Mouse (Mus musculus) forebrain, postnatal 0 days (tissue): ENCODE results near the gene Pnmal2. TPM values are rescaled to one million over a fixed set of nuclear protein-coding genes. Genes with fewer than 3 reads are reported as not detected.

Experiments
- ATAC-seq: fragments of 200-750 bp; cut with Nextera tagmentation; 2 replicates; pipeline ENCODE4 v1.8.0; 2017; ENCODE audit warnings: mild to moderate bottlenecking, moderate library complexity
- DNase-seq: peaks from one replicate; pipeline ENCODE4 v3.0.0-alpha.2; 2015
- H3K27ac ChIP-seq: fragments of 300-500 bp; sonication (generic); 2 replicates; pipeline ENCODE4 v1.5.1; 2014; ENCODE audit warnings: low read depth, mild to moderate bottlenecking, antibody characterized with exemption, low read length, moderate library complexity, mixed read lengths
- H3K27me3 ChIP-seq: fragments of 300-500 bp; sonication (generic); 2 replicates; pipeline ENCODE4 v1.6.1; 2014; ENCODE audit warnings: mild to moderate bottlenecking, low read length, mixed read lengths; ENCODE audit not compliant: insufficient read depth
- H3K36me3 ChIP-seq: fragments of 300-500 bp; sonication (generic); 2 replicates; pipeline ENCODE4 v1.6.1; 2014; ENCODE audit warnings: mild to moderate bottlenecking, moderate library complexity; ENCODE audit not compliant: insufficient read depth
- H3K4me1 ChIP-seq: fragments of 300-500 bp; sonication (generic); 2 replicates; pipeline ENCODE4 v1.6.1; 2014; ENCODE audit warnings: antibody characterized with exemption; ENCODE audit not compliant: insufficient read depth
- H3K4me2 ChIP-seq: fragments of 300-500 bp; sonication (generic); 2 replicates; pipeline ENCODE4 v1.6.1; 2014; ENCODE audit warnings: low read depth, mild to moderate bottlenecking, moderate library complexity
- H3K4me3 ChIP-seq: fragments of 300-500 bp; sonication (generic); 2 replicates; pipeline ENCODE4 v1.5.1; 2014; ENCODE audit warnings: low read depth, low read length, mixed read lengths
- H3K9ac ChIP-seq: fragments of 300-500 bp; sonication (generic); 2 replicates; pipeline ENCODE4 v1.6.1; 2014; ENCODE audit warnings: mild to moderate bottlenecking
- H3K9me3 ChIP-seq: fragments of 300-500 bp; sonication (generic); 2 replicates; pipeline ENCODE4 v1.6.1; 2016; ENCODE audit warnings: low read length
- CTCF ChIP-seq: sonication (generic); IDR thresholded peaks from 2 replicates; pipeline ENCODE4 v1.5.1; 2016; ENCODE audit warnings: antibody characterized with exemption, control low read depth, low read depth
- WGBS: fragments of 180-500 bp; shearing (Covaris S2); extraction: QIAGEN DNeasy Blood & Tissue Kit; methylation state at CpG from one replicate; pipeline ENCODE4 v1.1.7; 2014; 5-methylcytosine and 5-hydroxymethylcytosine counted together
- polyA plus RNA-seq: library from polyadenylated mRNA; unstranded; fragments of >200 nt; fragmentation: Nextera tagmentation; extraction: Ambion mirVana; gene quantifications from 2 replicates; pipeline ENCODE4 v1.2.1, GENCODE M21; 2015
- total RNA-seq: library from RNA; depleted of rRNA; stranded (reverse); fragments of >200 nt; gene quantifications from 2 replicates; pipeline ENCODE4 v1.2.3, GENCODE M21; 2014

Gene Pnmal2
- total and polyA plus RNA-seq, 2 experiments from 2014 or later, result 133 to 134 TPM

DNA sequence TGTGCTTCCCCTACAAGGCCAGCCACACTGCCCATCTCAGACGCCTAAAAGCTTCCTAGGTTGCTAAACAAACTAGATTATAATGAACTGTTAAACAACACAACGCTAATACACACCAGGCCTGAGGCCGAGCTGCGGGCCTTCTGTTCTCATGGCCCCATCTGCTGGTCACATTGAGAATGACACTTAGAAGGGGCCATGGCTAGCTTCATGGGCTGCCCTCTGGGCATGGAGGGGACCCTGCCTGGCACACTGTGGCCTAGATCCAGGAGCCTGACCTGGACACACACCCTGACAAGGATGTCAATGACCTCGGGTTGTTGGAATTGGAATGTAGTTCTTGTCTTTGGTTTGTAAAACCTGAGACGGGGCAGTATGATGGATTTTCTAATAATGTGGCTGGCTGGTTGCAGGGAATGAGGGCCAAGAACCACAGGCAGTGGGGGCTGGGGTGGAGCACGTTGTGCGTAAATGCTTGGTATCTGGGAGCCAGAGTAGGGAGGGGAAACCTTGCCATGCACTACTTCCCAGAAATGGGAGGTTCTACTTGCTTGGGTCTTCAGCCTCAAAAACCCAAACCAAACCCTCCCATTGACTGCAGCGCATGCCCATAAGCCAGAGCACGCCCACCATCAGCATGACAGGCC, 30.6 kb upstream of the Pnmal2 start:
- peak; percentile 87 for TF ChIP-seq CTCF
- Histone ChIP-seq H3K27ac (no peak overlapping the region), H3K4me1 (no peaks in the 10 kb centered on the region), H3K4me2 (no peak overlapping the region), H3K9ac (no peak overlapping the region), H3K9me3 (no peaks in the 10 kb centered on the region), H3K36me3 (peaks cover 55% of the 10 kb centered on the region), H3K27me3 (no peaks in the 10 kb centered on the region), H3K4me3 (no peak overlapping the region)
- 37% methylated on average over 10 of the region's 10 CpGs for WGBS
- peak; percentile 84 for DNase-seq
- peak; percentile 79 for ATAC-seq

DNA sequence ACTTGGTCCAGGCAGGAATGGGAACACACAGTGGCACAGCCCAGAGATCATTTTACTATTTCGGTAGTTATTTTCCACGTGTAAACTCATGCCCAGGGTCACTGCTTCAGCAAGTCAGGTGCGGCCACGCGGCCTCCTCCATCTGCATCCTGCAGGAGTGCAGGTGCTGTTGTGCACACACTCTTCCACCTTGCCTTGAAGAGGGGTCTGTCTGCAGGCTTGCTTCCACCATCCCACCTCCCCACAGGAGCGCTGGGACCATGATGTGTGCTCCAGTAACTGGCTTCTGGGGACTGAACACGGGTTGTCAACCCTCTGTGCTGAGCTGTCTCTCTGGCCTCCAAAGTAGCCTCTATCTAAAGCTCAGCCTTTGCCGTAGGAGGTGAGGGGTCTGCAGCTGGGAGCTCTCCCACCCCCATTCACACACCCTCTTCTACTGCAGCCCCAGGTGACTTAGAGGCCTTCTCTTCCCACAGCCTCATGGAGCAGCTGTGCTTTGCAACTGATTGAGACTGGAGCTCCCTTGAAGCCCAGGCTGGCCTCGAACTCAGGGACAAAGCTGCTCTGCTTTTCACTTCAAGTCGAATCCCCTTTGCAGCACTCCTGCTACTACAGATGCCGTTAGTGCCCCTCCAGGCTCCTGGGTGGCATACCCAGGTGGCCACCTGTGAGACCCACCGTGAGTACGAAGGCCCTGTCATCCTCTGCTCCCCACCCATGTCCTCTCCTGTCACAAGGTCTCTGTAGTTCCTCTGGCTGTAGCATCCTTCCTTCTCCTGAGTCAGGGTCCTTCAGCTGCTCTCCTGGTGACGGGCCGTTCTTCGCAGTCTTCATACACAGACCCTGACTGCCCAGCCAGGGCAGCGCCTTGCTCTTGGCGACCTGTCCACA, 29.8 kb upstream of the Pnmal2 start:
- Histone ChIP-seq H3K4me3 (no peak overlapping the region), H3K27ac (no peak overlapping the region), H3K4me1 (no peaks in the 10 kb centered on the region), H3K27me3 (no peaks in the 10 kb centered on the region), H3K36me3 (peaks cover 61% of the 10 kb centered on the region), H3K9me3 (no peaks in the 10 kb centered on the region), H3K9ac (no peak overlapping the region), H3K4me2 (no peak overlapping the region)
- ATAC-seq, result no peak; the same call in 1 of the 2 replicates
- DNase-seq, result no peak
- 83% methylated on average over 18 of the region's 18 CpGs for WGBS
- no peak for TF ChIP-seq CTCF

DNA sequence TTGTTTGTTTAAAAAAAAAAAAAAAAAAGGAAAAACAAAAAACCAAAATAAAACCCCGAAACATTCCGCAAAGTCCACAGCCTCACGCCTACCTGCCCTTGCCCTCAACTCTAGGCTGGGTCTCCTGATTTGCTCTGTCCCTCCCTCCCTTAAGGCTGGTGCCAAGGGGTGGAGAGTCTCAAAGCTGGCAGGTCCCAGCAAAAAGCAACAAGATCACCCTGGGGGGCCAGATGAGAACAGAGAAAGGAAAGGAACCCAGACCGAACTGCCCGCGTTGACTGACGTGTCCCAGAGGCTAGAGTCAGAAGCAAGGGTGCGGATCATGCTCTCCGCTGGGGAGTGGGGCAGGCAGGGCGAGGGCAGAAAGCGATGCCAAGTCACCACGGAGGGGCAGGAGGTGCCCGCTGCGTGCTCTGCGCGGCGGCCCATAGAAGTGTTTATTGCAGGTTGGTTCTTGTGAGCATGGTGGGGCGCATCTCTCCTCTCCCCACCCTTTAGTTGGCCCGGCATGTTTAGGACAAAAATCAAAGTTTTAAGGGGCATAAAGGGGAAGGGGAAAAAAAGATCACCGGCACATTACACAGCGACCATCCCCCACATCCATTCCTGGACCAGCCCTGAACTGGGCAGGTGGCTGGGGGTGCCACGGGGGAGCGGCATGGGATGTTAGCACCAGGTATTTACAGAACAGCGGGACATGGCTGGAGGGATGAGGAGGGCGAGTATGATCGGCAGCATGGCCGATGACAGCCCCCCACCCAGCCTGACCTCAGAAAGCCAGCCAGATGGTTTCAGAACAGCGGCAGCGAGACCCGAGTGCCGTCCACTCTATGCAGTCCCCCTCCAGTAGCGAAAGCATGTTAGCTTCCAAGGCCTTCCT, 28.8 kb upstream of the Pnmal2 start:
- H3K9ac ChIP-seq, result no peak overlapping the region
- H3K9me3 ChIP-seq, result no peaks in the 10 kb centered on the region
- no peak overlapping the region for H3K27ac ChIP-seq
- WGBS, result 89% methylated on average over 32 of the region's 32 CpGs
- no peaks in the 10 kb centered on the region for H3K27me3 ChIP-seq
- H3K36me3 ChIP-seq, result peaks cover 65% of the 10 kb centered on the region
- no peak overlapping the region for H3K4me3 ChIP-seq
- H3K4me2 ChIP-seq, result no peak overlapping the region
- ATAC-seq (no peak), DNase-seq (no peak)
- peaks cover 10% of the 10 kb centered on the region for H3K4me1 ChIP-seq
- TF ChIP-seq CTCF, result no peak

DNA sequence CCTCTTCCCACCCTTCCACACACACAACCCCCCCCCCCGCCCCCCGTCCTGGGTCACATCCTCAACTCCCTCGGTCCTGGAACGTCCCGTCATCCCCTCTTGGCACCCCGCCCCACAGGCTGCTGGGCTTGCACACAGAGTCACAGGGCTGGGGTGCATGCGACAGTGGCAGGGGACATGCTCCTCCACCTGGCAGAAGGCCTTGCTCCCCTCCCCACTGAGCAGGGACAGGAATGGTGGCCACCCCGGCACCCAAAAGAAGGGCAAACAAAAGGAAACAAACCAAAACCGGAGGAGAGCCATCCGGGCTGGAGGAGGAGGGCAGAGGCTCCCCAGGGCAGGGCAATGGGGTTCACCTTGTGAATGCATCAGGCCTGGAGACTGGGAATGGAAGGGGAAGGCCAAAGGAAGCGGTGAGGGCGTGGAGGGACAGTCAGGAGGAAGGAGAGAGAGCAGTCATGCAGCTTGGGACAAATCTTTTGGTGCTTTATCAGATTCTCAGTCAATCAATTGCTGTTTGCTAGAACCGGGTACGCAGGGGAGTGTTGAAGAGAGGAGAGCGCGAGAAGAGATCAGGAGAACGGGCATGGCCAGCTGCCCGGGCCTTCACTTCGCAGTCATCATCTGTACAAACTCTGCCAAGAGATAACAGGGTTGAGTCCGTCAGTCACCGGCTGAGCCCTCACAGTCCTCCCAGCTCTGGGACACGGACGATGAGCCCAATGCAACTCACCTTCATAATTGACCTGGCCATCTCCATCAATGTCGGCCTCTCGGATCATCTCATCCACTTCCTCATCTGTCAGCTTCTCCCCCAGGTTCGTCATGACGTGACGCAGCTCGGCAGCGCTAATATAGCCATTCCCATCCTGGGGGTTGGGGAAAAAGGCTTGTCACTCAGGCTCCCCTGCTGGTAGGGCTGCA, 27.9 kb upstream of the Pnmal2 start:
- Histone ChIP-seq H3K9ac (no peak overlapping the region), H3K27me3 (no peaks in the 10 kb centered on the region), H3K4me3 (no peak overlapping the region), H3K36me3 (peaks cover 65% of the 10 kb centered on the region), H3K4me1 (peaks cover 16% of the 10 kb centered on the region), H3K27ac (no peak overlapping the region), H3K4me2 (no peak overlapping the region), H3K9me3 (no peaks in the 10 kb centered on the region)
- ATAC-seq (no peak), DNase-seq (no peak)
- TF ChIP-seq CTCF, result peak; percentile 10; the same call in 1 of the 2 replicates
- 81% methylated on average over 30 of the region's 30 CpGs for WGBS

DNA sequence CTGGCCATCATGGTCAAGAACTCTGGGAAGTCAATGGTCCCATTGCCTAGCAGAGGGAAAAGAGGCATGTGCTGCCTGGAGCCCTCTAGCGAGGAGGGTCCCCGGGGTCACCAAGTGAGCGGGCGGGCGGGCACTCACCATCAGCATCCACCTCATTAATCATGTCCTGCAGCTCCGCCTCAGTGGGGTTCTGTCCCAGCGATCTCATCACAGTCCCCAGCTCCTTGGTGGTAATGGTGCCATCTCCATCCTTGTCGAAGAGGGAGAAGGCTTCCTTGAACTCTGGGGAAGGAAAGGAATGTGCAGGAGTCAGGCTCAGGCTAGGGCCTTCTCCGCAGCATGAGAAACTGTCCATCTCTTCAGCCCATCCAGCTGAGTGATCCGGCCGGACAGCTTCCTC, 27.0 kb upstream of the Pnmal2 start:
- Histone ChIP-seq H3K27me3 (no peaks in the 10 kb centered on the region), H3K27ac (no peak overlapping the region), H3K9ac (no peak overlapping the region), H3K36me3 (peaks cover 65% of the 10 kb centered on the region), H3K4me2 (no peak overlapping the region), H3K4me1 (peaks cover 16% of the 10 kb centered on the region), H3K4me3 (no peak overlapping the region), H3K9me3 (no peaks in the 10 kb centered on the region)
- no peak for ATAC-seq
- TF ChIP-seq CTCF, result no peak
- 90% methylated on average over 11 of the region's 11 CpGs for WGBS
- no peak for DNase-seq

DNA sequence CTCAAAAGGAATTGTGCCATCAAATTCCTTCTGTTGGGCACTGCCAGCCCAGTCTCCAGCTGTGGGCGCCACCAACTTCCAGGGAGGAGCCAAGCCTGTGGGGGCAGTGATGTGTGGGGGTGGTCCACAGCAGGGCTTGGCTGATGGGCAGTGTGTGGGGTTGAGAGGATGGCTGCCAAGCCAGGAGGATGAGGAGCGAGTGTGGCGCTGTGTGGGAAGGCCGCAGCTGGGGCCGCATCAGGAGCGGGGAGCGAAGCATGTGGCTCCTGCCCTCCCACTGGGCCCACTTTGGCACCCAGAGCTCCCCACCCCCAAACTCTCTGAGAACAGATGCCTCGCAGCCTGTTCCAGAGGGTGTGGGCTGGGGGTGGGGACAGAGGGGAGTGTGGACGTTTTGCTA, 26.5 kb upstream of the Pnmal2 start:
- TF ChIP-seq CTCF, result no peak
- Histone ChIP-seq H3K36me3 (peaks cover 65% of the 10 kb centered on the region), H3K27ac (no peak overlapping the region), H3K9ac (no peak overlapping the region), H3K27me3 (no peaks in the 10 kb centered on the region), H3K4me3 (no peak overlapping the region), H3K4me1 (peaks cover 16% of the 10 kb centered on the region), H3K4me2 (no peak overlapping the region), H3K9me3 (no peaks in the 10 kb centered on the region)
- WGBS, result 65% methylated on average over 9 of the region's 9 CpGs
- ATAC-seq (no peak), DNase-seq (no peak)
